Mouse (Mus musculus) monocyte, adult 2 months (primary cell): ENCODE data around the gene Slc7a1.

ENCODE experiments used
- DNase-seq, 2 experiments: peaks; one replicate each; pipeline ENCODE4 v3.0.0; 2022; ENCODE audit warnings: low spot score in 2 of 2, low read depth in 1 of 2

Slc7a1 gene

DNA sequence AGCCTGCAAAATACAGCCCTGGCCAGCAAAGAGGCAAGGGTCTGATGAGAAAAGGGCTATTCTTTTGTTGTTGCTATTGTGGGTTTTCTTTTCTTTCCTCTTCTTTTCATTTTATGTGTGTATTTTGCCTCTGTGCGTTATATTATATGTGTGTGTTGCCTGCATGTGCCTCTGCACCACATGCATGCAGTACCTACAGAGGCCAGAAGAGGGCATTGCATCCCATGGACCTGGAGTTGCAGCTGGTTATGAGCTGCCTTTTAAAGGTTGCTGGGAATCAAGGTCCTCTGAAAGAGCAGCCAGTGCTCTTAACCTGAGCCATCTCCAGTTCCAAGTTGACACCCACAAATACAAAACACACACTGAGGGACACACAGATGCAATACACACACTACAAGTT, 29.1 kb downstream of the Slc7a1 start:
- DNase-seq = peak in 1 of 2 experiments; percentile 16

DNA sequence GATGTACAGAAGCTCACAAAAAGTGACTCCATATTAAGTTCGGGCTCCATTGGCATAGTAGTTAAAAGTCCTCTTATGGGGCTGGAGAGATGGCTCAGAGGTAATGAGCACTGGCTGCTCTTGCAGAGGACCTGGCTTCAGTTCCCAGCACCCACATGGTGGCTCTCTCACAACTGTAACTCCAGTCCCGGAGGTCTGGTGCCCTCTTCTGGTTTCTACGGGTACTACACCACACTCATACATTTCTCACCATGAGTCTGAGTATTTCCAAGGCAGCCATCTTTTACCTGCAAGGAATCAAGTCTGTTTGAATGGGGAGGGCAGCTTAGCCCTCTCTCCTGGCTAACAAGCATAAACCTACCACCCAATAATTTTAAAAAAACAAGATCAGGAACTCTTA, 30.5 kb downstream of the Slc7a1 start:
- no peak for DNase-seq

DNA sequence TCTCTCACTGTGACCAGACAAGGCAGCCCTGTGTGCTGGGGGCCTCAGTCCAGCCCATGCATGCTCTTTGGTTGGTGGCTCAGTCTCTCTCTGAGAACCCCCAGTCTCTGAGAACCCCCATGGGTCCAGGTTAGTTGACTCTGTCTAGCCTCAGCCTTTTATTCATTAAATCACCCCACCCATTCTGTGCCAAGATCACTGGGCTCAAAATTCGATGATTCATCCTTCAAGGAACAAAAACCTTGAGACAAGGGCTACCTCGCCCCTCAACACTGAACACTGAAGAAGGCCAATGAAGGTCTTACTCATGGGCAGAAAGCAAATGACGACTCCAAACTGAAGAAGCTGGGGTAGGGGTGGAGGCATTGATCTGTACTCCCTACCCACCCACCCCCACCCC, 31.9 kb downstream of the Slc7a1 start:
- DNase-seq = no peak

DNA sequence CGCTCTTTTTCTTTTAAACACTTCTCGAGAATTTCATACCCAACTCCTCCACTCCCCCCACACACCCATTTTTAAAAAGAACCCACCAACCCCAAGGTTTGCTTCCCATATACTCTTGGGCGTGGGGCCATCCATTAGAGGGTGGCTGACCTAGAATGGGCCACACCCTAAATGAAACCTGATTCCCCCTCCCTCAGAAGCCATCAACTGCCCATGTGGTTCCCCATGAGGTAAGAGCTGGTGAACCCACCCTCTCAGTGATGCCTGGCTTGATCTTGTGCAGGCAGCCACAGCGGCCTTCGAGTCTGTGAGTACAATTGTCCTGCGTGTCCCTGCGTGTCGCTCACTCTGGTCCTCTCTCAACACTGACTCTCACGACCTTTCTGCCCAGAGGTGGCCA, 33.2 kb downstream of the Slc7a1 start:
- DNase-seq = no peak

DNA sequence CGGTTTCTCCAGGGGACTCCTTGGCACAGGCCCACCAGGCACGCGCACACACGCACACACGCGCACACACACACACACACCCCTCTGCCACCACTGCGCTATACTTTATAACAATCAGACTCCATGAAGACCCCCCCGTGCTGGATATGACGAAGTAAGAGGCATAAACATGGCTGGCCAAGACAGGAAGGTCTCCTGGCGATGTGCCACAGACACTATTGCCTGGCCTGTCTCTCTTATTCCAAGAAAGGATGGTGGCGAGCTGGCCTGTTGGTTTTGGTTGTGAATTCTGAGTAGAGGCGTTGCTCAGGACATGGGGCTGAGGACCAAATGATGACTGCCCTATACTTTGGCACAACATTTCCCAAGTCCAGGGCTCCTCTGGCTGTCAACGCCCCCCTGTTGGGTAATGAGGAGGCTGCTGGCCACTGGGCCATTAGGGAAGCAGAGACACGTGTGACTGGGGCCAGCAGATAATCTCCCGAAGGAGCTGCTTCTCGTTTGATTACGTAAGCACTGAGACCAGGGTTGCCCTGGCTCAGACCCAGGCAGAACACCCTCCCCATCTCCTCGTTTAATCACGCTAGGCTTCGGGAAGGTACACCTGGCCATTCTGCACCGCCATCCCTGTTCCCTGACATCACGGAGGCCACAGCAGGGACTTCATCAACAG, 36.1 kb downstream of the Slc7a1 start:
- no peak for DNase-seq

DNA sequence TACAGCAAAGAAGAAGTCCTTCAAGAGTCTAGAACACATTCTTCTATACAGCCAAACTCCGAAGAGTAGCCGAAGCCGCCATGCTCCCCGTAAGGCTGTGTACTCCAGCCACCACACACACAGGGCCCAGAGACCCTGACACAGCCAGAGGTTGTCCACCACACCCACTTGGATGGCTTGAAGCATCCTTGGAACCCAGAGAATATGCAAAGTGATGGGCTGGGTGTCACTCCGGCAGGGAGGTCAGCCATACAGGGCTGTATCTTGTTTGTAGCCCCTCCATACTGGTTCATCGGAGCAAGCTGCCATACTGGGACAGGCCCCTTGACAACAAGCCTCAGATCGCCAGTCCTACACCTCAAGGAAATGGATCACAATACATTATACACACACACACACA, 37.4 kb downstream of the Slc7a1 start:
- DNase-seq = no peak

DNA sequence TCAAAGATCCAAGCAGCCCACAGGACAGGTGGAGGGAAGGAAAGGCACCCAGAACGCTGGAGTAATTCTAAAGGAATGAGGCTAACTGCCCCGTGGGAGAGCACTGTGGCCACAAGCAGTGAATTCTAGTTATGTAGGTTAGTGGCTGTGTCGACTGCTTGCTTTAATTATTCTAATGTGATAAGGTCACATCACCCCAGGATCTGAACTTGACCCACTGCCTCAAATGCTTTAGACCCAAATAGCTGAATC, 38.0 kb downstream of the Slc7a1 start:
- no peak for DNase-seq

DNA sequence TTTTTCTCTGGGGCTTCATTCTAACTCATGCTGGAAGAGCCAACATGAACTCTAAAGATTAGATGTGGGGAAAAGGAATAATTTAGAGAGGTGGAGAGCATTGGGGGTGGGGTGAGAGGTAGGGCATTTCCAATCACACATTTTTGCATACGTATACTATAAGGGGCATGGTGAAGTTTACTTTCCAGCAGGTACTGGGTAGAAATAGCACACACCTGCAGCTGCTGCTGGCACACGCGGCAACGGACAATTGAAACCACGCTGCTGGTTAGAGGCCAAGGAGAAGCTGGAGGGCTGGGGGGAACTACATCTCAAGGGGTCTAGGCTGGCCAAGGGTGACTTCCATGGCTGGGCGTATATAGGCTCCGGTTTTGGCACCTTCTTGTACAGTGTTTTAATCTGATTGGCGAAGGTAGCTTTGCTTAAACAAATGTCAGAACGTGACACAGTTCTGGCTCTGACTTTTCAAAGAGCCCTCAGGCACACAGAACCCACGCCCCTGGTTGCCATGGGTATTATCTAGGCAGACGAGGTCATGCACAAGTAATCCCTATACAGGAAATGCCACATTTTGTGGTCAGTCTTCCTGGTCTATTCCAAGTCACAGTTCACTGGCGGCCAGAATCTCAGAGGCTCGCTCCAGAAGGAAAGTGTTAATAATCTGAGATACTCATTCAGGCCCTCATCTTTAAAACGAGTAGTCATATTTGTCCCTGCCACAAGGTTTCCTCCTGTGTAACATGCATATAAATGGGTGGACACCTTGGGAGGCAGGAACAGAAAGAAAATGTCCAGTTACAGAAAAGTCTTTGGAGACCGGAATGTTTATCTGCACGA, 38.6 kb downstream of the Slc7a1 start:
- DNase-seq = no peak

DNA sequence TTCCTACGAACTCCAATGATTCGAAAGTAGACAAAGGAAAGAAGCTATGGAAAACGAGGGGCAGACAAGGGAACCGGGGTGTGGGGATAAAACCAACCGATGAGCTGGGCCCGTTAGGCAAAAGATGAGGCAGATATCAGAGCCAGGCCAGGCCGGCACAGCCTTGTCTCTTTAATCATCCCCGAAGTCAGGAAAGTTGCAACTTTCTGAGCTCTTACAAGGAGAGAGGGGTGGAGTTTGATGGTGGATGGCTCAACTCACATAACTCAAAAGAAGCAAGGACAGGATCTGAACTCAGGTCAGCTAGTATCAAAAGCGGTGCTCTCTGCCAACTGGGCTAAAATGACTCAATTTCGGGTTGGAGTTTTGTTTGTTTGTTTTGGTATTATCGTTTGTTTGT, 40.6 kb downstream of the Slc7a1 start:
- no peak for DNase-seq

DNA sequence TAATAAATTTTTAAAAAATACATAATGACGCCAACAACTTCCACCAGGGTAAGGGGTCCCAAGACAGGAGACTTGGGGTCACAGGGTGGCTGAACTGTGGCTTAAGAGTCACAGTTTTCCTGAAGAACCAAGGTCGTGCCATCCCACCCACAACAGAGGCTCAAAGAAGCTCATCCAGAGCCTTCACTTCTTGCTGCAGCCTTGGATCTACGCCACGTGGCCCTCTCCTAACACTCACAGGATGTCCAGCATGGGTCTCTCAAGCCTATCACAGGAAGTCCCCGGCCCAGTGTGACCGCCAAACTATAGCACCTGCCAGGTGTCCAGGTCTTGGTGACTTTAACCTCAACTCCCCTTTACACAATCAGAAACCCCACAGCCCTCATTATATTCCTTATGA, 42.5 kb downstream of the Slc7a1 start:
- no peak for DNase-seq

DNA sequence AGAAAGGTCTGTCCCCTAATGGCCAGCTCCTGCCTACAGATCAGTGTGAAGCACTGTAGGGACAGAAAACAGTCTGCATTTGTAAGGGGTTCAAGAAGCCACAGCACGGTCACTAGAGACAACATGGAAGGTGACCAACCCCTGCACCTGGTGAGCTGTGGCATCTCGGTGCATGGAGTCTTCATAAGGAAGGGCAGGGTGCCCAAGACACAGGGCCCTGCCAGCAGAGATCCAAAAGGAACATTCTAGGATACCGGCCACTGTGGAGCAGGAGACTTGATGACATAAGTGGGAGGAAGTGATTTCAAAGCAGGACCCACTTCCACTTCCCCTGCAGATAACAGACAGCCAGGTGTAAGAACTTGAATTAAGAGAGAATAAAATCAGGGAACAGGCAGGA, 43.9 kb downstream of the Slc7a1 start:
- DNase-seq = no peak

DNA sequence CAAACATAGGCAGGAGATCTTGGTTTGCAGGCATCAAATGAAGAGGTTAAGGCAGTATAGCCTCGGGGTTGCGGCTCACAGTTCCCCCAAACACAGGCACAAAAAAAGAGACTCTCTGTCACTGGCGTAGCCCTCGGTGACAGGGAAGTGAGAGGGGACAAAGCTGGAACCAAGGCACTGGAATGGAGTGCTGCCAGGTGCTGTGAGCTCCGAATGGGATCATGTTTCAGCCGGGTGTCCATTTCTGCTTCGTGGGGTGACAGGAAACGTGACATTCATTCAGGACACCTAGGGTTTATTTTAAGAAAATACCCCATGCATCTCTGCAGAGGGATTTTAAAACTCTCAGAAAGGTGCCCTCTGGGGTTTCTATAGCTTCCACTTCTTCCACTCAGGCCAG, 45.2 kb downstream of the Slc7a1 start:
- DNase-seq = no peak

DNA sequence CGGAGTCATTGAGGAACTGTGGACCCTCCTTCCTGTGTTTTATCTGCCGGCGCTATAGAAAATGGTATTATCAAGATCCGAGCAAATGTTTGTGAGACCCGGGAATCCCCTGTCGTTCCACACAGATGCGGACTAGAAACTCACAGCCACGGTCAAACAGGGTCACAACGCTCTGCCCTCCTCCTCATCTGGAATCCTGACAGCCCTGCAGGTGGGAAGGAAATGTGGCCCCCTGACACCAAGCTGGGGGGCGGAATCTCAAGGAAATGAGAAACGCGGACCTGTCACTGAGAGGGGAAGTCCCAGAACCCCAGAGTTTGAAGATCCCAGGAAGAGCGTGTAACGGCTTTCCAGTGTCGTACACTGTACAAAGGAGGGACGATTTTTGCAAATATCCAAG, 46.3 kb downstream of the Slc7a1 start:
- no peak for DNase-seq

DNA sequence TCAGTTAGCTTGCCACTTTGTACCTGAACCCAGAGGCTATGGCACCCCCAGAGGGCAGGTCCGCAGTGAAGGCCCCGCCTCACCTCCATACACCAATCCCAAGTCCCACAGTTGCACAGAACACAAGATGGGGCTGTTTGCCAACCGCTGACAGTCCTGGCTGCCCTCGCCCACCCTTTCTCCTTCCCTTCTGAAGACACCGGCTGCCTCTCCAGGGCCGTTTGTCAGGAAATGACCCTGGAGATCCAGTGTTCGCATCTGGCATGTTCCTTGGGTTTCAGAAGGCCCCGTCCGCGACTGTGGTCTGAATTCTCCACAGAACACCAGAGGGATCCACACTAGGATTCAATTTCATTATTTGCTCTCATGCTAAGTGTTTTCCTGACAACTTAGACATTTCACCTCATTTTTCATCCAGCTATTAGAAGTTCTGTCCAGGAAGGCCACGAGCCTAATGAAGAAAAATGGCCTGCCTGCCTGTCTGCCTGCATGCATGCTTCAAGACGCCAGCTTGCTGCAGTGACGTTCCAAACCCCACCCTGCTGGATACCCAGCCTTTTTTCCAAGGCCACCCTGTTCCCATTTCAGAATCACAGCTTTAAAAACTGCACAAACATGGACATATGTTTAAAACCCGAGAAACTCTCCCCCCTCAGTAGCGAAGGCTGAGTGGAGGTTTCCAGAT, 50.2 kb downstream of the Slc7a1 start:
- DNase-seq = no peak

DNA sequence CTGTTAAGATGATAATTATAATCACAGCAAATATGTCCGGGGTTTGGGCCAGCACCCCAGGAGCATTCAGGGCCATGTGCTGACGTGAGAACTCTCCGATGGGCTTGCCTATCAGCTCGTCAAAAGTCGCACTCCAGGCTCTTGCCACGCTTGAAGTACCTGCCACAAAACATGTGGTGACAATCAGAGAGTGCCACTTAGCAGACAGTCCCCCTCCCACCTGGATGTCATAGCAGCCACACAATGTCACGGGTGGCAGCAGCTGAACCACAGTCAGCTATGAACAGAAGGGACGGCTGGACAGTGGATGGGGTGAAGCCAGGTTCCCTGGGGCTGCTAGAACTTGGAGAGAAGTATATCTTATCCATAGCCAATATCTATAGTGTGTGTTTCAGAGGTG, 51.6 kb downstream of the Slc7a1 start:
- no peak for DNase-seq

DNA sequence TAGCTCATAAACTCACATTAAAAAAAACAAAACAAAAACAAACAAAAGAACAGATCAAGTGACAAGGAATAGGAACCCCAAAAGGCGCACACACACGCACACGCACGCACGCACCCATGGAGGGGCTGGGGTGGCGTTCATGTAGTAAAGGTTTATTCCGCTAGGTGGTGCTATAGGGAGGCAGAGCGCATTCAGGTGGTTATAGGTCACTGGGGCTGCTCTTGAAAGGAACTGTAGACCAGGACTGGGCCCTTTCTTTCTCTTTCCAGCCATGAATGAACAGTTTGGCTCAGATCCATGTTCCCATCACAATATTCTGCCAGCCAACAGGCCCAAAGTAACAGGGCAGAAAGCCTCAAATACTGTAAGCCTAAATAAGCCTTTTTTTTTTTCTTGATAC, 53.2 kb downstream of the Slc7a1 start:
- DNase-seq = no peak

DNA sequence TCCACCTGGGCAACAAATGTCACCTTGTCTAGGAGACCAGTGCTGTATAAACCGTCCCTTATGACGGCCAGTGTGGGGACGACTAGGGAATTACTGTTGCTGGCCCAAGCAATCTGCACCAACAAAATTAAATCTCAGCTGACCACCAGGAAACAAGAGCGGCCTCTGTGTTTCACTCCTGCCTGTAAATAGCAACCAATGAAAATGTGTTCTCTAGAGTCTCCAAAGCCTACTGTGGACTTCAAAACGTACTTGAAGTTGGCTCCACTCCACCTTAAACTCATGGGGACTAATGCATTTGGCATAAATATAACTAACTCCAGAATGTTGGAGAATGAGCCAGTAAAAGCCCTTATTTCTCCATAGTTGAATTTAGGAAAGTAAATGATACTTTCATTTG, 55.3 kb downstream of the Slc7a1 start:
- no peak for DNase-seq

DNA sequence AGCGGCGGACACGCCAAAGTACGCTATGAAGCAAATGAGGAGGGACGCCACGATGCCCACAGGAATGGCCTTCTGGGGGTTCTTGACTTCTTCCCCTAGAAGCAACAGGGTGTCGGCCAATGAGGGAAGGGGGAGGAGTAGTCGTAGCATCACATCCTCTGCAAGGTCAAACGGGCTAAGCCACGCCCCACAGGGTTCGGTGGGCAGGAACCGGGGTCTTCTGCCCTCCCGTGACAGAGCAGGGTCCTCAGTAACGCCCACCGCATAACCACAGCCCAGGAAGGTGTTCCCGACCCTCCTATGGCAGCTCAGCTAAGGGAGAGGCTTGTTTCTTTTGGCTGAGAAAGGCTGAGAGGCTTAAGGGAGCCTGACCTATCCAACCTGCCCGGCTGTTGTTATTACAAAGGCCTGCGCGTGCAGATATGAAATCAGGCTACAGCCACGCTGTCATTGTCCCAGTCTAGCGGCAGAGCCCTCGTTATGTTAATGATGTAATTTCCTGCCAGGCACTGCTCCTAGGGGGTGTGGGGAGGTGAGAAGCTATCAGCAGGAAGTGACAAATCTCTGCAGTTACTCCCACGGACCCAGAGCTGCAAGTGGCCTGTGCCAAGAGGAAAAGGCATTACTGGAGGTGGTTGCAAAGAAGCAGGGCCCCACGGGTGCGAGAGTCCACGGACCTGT, 57.5 kb downstream of the Slc7a1 start:
- no peak for DNase-seq

DNA sequence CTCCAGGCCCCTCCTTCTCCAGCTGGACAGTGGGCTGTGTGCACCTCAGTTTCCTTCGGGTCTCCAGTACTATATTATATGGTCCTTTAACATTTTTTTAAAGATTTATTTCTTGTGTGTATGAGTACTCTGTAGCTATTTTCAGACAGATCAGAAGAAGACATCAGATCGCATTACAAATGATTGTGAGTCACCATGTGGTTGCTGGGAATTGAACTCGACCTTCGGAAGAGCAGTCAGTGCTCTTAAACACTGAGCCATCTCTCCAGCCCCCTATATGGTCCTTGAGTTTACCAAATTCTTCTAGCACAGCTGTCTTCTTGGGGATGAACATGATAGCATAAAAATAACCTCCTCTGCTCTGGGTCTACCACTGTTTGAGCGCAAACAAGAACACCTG, 60.6 kb downstream of the Slc7a1 start:
- no peak for DNase-seq

DNA sequence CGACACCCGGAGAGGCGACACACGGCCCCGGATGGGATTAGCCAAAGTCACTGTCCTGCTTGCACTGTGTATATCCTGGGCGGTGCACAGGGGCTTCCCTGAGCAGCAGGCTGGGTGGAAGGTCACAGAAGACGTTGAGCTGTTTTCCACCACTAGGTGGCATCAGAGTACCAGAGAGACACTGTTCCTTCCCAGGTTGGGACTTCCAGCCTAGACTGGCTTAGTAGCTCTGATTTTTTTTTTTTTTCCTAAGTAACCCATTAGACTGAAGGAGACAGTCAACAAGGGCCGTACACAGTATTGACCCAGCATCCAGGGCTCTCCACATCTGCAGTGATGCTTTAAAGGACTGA, 67.1 kb downstream of the Slc7a1 start:
- DNase-seq = peak in 1 of 2 experiments; percentile 32

DNA sequence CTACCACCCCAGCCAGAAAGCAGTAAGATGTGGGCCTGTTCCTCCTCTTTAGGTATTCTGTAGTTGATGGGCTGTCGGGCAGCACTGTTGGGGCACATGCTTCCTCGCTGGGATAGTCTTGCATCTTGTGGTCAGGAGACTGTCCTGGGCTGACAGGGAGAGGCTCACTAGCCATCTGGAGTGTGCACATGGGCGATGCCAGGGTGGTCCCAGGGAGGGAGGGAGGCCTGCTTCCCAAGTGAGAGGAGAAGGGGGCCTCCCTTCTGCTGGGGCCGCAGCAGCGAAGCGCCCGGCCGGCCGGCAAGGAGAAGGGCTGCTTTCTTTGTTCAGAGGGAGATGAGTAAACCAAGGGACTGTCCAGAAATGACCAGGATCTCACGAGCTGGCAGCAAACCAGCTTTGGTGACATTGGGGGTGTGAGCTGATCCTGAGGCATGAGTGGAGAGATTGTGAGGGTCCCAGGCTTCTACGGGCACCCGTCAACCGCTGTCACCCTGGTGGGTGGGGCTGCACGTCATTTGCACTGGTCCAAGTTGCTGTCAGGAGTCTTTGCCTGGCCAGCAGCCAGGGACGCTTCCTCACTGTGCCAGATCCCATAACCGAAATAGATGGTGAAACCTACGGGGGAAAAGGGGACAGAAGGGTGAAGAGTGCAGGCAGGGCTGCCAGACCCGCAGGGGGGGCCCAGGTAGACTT, 67.6 kb downstream of the Slc7a1 start:
- no peak for DNase-seq
